Mouse (Mus musculus): ENCODE measurements around the gene Fads3. TPM values are rescaled to one million over a fixed set of nuclear protein-coding genes. Genes with fewer than 3 reads are reported as not detected.

Fads3 gene
- 5.3 and 7.3 TPM in 2 replicates for polyA plus RNA-seq (2015; fragmentation: Nextera tagmentation; extraction: Ambion mirVana)

DNA sequence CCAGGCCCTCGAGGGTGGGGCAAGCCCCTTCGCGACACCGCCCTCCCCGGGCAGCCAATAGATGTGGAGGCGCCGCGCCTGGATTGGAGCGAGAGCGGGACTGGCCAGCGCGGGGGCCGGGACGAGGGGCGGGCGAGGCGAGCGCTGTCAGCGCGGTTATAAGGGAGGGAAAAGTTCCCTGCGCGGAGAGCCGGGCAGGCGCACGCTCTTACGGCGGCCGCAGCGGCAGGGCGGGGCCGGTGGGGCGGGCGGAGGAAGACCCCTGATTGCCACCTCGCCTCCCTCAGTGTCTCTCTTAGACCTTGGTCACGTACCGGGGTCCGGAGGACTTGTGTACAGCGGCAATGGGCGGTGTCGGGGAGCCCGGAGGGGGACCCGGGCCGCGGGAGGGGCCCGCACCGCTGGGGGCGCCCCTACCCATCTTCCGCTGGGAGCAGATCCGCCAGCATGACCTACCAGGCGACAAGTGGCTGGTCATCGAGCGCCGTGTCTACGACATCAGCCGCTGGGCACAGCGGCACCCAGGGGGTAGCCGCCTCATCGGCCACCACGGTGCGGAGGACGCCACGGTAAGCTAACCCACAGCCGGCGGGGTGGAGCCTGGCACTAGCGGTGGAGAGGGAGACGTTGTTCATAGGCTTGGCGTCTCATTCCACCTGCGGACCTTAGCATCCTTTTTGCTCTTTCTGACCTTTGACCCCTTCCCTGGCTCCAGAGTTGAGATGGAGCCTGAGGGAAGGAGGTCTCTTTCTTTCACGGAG, at the start of gene Fads3:
Gene Fads3, plus strand, starts transcription at position 182 of the 761 bp plus-strand sequence.
- WGBS (ENCODE audit: insufficient replicate concordance) = under 1% methylated on average over 67 of the region's 69 CpGs
- H3K27ac ChIP-seq = peak within 1 kb of the TSS; percentile 29
- no peaks in the 10 kb centered on the region for H3K9me3 ChIP-seq (replicated peaks)
- H3K4me3 ChIP-seq (replicated peaks) = peak within 1 kb of the TSS; percentile 62
- peaks cover 24% of the 10 kb centered on the region for H3K36me3 ChIP-seq
- H3K9ac ChIP-seq = peak within 1 kb of the TSS; percentile 69
- peaks cover 20% of the 10 kb centered on the region; the same call in 1 of the 2 replicates for H3K27me3 ChIP-seq
- peaks cover 79% of the 10 kb centered on the region for H3K4me1 ChIP-seq (replicated peaks)
- DNase-seq = peak; percentile 61
- ATAC-seq (ENCODE audit: low read depth) = peak; percentile 83
- peak within 1 kb of the TSS; percentile 87 for H3K4me2 ChIP-seq

DNA sequence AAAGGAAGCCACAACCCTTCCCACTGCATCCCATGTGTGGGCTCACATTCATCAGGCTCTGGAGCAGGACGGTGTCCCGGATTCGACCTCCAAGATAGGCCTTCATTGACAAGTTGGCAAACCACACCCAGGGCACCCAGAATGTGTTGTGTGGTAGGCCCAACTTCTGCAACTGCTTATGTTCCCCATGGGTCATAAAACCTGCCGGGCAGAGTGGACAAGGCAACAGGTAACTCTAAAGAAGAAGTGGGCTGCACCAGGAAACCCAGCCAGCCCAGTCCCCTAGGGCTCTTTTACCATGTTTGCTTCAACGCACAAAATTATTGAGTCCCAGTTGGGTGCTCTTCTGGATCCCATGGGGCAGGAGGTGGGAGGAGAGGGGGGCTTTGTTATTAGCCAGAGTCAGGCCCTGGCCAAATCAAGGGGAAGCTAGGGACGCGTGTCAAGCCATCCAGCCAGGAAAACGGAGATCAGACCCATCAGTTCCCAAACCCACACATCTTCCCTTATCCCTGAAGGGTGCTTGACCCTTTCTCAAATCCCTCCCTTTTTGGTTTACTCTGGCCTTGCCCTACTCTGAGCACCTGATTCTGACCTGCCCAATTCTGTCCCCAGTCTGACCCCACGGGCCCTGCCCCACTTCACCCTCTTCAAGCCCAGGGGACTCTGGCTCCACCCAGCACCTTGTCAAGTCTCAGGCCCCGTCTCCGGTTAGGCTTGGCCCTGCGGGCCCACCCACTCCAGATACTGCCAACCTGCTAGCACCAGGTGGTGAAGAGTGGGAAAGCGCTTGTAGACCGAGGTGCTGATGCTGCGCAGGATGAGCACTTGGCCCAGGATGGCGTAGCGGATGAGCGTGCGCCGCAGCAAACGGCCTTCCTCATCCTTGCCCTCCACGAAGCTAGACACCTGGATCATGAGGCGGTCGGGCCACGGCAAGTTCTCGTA, 49.1 kb upstream of the Fads3 start:
- no peaks in the 10 kb centered on the region for H3K36me3 ChIP-seq
- H3K4me2 ChIP-seq = peak overlapping the region; percentile 57
- no peaks in the 10 kb centered on the region for H3K9me3 ChIP-seq (replicated peaks)
- WGBS (ENCODE audit: insufficient replicate concordance) = 47% methylated on average over 26 of the region's 26 CpGs
- ATAC-seq (ENCODE audit: low read depth) (0 out of 2 replicates have a peak, but pooled peaks have one; percentile 1), DNase-seq (no peak)
- no peak overlapping the region for H3K27ac ChIP-seq
- peaks cover 65% of the 10 kb centered on the region for H3K4me1 ChIP-seq (replicated peaks)
- H3K9ac ChIP-seq = peak overlapping the region; percentile 42; the same call in 1 of the 2 replicates
- peak overlapping the region; percentile 35; the same call in 1 of the 2 replicates for H3K4me3 ChIP-seq (replicated peaks)
- 0 out of 2 replicates have a peak, but pooled peaks cover under 1% of the 10 kb centered on the region for H3K27me3 ChIP-seq

DNA sequence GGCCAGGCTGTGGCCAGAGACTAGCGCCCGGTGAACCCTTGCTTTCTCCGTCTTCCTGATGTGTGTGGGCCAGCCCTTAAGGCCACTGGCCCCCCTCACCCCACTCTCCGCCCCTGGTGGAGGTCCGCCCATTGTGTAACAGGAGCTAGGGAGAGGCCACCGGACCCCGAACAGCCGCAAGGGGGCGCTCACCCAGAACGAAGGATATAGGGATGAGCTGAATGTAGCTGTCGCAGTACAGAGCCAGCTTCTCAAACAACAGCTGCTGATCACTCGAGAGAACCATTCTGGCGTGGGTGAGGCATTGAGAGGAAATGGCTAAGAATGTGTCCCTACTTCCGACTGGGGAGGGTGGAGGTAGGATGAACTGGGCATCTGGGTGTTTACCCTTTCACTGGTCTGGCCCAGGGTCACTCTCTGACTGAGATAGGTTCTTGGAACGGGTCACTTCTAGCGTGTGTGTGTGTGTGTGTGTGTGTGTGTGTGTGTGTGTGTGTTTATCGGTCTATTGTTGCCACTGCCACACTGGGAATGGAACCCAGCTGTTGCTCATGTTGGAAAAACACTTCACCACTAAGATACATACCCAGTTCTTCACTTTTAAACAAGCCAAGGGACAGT, 48.2 kb upstream of the Fads3 start:
- 0 out of 2 replicates have a peak, but pooled peaks cover 2% of the 10 kb centered on the region for H3K27me3 ChIP-seq
- peak overlapping the region; percentile 42 for H3K9ac ChIP-seq
- WGBS (ENCODE audit: insufficient replicate concordance) = 7% methylated on average over 17 of the region's 17 CpGs
- no peak overlapping the region for H3K27ac ChIP-seq
- no peaks in the 10 kb centered on the region for H3K36me3 ChIP-seq
- peak; percentile 74 for DNase-seq
- peak; percentile 34 for ATAC-seq (ENCODE audit: low read depth)
- peak overlapping the region; percentile 35 for H3K4me3 ChIP-seq (replicated peaks)
- H3K9me3 ChIP-seq (replicated peaks) = no peaks in the 10 kb centered on the region
- peak overlapping the region; percentile 57 for H3K4me2 ChIP-seq
- peaks cover 56% of the 10 kb centered on the region for H3K4me1 ChIP-seq (replicated peaks)

DNA sequence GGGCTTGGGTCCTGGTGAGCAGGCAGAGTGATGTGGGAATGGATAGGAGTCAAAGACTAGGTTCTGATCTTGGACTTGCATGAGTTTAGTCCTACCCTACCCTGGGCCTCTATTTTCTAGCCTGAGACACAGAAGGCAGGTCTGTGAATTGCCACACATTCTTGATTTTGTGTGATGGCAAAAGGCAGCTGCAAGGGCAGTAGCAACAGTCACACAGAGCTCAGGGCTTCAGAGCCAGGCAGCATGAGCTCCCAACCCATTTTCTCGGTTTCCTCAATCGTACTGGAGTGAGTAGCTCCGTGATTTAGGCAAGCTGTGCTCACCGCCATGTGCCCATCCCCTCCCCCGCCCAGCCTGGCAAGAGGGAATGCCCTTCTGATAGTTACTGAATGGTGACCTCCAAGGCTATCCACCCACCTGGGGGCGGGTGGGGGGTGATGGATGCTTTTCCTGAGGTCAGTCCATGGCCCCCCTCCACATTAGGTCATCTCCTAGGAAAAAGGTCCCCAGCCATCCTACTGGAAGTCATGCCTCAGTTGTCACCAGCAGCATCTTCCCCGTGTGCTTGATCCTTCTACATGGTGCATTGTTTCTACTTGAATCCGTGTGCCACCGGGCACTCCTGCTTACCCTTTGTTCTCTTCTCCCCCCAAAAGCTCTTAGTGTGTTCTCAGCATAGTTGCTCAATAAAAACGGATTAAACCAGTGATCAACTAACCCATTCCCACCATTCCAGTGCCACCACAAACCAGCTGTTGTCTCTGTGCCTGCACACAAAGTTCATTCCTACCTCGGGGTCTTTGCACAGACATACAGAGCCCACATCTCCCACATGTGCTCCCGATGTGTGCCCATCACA, 43.9 kb upstream of the Fads3 start:
- no peak for DNase-seq
- H3K4me1 ChIP-seq (replicated peaks) = peaks cover 15% of the 10 kb centered on the region
- H3K27me3 ChIP-seq = 0 out of 2 replicates have a peak, but pooled peaks cover 2% of the 10 kb centered on the region
- no peak overlapping the region for H3K4me3 ChIP-seq (replicated peaks)
- 61% methylated on average over 12 of the region's 12 CpGs for WGBS (ENCODE audit: insufficient replicate concordance)
- no peak overlapping the region for H3K9ac ChIP-seq
- H3K27ac ChIP-seq = no peak overlapping the region
- H3K4me2 ChIP-seq = no peak overlapping the region
- ATAC-seq (ENCODE audit: low read depth) = no peak
- H3K36me3 ChIP-seq = no peaks in the 10 kb centered on the region
- H3K9me3 ChIP-seq (replicated peaks) = no peaks in the 10 kb centered on the region

DNA sequence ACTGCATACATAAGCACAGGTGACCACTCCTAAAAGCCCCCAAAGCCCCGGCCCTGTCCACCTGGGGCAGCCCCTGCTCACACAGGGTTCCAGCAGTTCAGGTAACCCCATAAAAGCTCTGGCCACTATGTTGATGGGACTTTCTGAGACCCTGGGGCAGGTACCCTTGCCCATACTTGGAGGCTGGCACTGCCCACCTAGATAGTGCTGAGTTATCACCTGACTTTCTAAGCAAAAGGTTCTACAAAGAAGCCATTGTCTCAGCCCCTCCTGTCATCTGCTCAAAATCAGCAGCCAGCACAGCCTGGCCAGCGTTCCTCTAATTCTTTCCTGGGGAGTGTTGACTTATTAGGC, 43.3 kb upstream of the Fads3 start:
- no peak for DNase-seq
- no peak for ATAC-seq (ENCODE audit: low read depth)
- Histone ChIP-seq H3K4me2 (no peak overlapping the region), H3K4me3 (replicated peaks) (no peak overlapping the region), H3K9me3 (replicated peaks) (no peaks in the 10 kb centered on the region), H3K9ac (no peak overlapping the region), H3K27me3 (0 out of 2 replicates have a peak, but pooled peaks cover 2% of the 10 kb centered on the region), H3K27ac (no peak overlapping the region), H3K4me1 (replicated peaks) (peaks cover 9% of the 10 kb centered on the region), H3K36me3 (no peaks in the 10 kb centered on the region)
- WGBS (ENCODE audit: insufficient replicate concordance) = 67% methylated on average over 2 of the region's 2 CpGs

DNA sequence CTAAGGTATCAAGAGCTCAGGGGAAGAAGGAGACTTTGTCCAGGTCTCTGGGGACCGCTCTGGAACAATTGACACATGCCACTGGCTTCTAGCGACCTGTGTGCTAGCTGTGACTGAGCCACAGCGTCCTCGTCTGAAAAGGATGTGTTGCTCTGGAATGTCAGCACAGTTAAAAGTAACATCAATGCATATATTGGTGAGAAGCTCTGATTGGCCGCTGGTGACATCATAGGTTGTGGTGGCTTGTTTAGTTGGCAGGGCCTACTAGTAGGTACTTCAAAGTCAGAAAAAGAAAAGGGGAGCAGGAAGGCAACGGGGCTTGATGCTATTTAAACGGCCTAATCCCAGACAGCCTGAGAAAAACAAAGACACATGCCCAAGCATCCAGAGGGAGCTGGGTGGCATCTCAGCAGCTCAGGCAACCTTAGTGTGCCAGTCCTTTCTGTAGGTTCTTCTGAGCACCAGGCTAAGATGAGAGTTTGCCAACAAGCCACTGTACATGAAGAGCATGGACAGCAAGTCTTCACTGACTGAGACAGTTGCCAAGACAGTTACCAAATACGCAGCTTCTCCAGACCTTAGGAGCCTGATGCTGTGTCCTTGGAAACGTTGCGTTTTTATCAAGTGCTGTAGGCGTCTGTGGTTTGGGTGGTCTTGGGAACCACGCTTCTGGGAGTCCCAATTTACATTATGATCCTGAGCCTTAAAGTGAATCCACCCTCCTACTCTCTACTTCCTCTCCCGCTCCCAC, 42.5 kb upstream of the Fads3 start:
- H3K9me3 ChIP-seq (replicated peaks) = no peaks in the 10 kb centered on the region
- no peak overlapping the region for H3K4me2 ChIP-seq
- no peaks in the 10 kb centered on the region for H3K36me3 ChIP-seq
- peaks cover 4% of the 10 kb centered on the region; the same call in 1 of the 2 replicates for H3K4me1 ChIP-seq (replicated peaks)
- DNase-seq = no peak
- no peak overlapping the region for H3K4me3 ChIP-seq (replicated peaks)
- ATAC-seq (ENCODE audit: low read depth) = no peak
- 0 out of 2 replicates have a peak, but pooled peaks cover 2% of the 10 kb centered on the region for H3K27me3 ChIP-seq
- H3K27ac ChIP-seq = no peak overlapping the region
- H3K9ac ChIP-seq = no peak overlapping the region
- WGBS (ENCODE audit: insufficient replicate concordance) = 52% methylated on average over 13 of the region's 13 CpGs

DNA sequence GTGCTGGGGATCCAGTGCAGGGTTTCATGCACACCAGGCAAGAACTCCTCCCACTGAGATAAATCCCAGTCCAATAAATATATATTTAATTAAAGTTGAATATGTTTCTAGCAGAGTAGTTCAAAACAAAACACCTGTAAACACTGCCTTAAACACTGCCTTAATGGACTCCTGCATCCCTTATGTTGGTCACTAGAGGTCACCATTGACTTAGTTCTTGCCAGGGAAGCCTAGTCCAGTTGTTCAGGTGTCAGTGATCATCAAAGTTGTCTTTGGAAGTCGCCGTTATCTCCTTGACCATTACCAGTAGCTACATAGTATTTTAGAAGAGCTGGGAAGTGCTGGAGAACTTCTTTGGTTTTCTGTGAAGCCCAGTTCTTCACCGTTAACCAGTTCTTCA, 41.0 kb upstream of the Fads3 start:
- 0 out of 2 replicates have a peak, but pooled peaks cover 2% of the 10 kb centered on the region for H3K27me3 ChIP-seq
- peak; percentile 68 for ATAC-seq (ENCODE audit: low read depth)
- no peaks in the 10 kb centered on the region for H3K9me3 ChIP-seq (replicated peaks)
- no peak overlapping the region for H3K4me3 ChIP-seq (replicated peaks)
- DNase-seq = peak; percentile 41
- H3K27ac ChIP-seq = no peak overlapping the region
- WGBS (ENCODE audit: insufficient replicate concordance) = 18% methylated on average over 3 of the region's 3 CpGs
- H3K4me1 ChIP-seq (replicated peaks) = peaks cover 9% of the 10 kb centered on the region; the same call in 1 of the 2 replicates
- H3K4me2 ChIP-seq = no peak overlapping the region
- no peak overlapping the region for H3K9ac ChIP-seq
- H3K36me3 ChIP-seq = no peaks in the 10 kb centered on the region

DNA sequence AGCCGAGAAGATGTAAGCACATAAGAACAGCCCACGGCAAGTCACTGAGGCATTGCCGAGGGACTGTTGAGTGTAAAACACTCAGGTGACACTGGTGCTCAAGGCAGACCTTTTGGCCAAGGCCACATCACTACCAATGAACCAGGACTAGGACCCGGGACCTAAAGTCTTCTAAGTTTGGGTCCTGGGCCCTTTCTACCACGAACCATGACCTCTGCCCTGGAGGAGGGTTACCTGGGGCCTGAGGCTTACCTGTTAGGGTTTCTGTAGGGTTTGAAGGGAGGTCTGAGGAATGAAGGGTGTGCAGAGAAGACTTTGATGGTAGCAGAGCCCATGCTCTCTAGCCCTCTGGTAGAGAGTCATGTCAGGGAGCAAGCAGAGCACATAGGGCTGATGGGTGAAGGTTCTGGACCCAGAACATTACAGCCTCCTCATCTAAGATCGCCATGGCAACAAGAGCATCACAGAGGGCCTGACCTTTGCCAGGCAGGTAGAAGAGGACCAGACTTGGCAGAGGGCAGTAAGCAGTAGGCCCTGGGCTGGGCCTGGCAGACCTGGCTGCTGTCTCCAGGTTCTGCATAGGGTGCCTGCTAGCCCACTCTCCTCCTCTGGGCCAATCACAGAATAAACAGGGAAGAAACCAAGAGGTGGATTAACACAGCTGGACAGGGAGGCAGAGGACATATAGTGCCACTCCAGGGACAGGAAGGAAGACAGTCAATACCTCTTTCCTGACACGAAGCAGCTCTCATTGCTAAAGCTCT, 40.0 kb upstream of the Fads3 start, which contains the start of the genes Best1 and Rab3il1:
Gene Best1, minus strand, starts transcription at position 428 of the 764 bp plus-strand sequence.
Gene Rab3il1, plus strand, starts transcription at position 464 of the 764 bp plus-strand sequence.
- WGBS (ENCODE audit: insufficient replicate concordance) = 69% methylated on average over 7 of the region's 7 CpGs
- Histone ChIP-seq H3K4me3 (replicated peaks) (no peak within 1 kb of the TSS), H3K9ac (no peak within 1 kb of the TSS), H3K4me2 (no peak within 1 kb of the TSS), H3K36me3 (no peaks in the 10 kb centered on the region), H3K4me1 (replicated peaks) (peaks cover 9% of the 10 kb centered on the region; the same call in 1 of the 2 replicates), H3K9me3 (replicated peaks) (no peaks in the 10 kb centered on the region), H3K27ac (no peak within 1 kb of the TSS), H3K27me3 (0 out of 2 replicates have a peak, but pooled peaks cover 2% of the 10 kb centered on the region)
- DNase-seq (no peak), ATAC-seq (ENCODE audit: low read depth) (peak; percentile 19; the same call in 1 of the 2 replicates)

DNA sequence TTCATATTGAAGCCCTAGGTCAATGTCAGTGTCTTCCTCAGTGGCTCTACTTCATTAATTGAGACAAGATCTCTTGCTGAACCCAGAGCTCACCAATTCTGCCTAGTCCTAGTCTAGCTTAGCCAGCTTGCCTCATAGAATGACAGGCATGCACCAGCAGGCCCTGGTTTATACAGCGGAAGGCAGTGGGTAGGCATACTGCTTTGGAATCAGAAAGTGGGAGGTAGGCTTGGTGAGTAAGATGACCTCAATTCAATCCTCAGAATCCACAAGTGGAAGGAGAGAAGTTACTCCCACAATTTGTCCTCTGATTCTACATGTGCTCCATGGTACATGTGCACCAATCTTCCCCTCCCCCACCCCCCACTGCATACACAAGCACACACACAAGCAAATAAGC, 37.7 kb upstream of the Fads3 start:
- DNase-seq (no peak), ATAC-seq (ENCODE audit: low read depth) (no peak)
- no peaks in the 10 kb centered on the region for H3K9me3 ChIP-seq (replicated peaks)
- H3K27ac ChIP-seq = no peak overlapping the region
- no peaks in the 10 kb centered on the region for H3K36me3 ChIP-seq
- no peak overlapping the region for H3K4me3 ChIP-seq (replicated peaks)
- 86% methylated on average over 1 of the region's 1 CpGs for WGBS (ENCODE audit: insufficient replicate concordance)
- no peak overlapping the region for H3K9ac ChIP-seq
- H3K27me3 ChIP-seq = no peaks in the 10 kb centered on the region
- H3K4me2 ChIP-seq = no peak overlapping the region
- peaks cover 5% of the 10 kb centered on the region; the same call in 1 of the 2 replicates for H3K4me1 ChIP-seq (replicated peaks)

All from liver, embryonic 13.5 days (tissue).